Mouse (Mus musculus): ENCODE results near the gene Wnt1.
"Not testable (repeated sequence)": the region's sequence is repeated elsewhere in the genome, so short reads cannot be mapped to it uniquely, and the experiment has no call there.

Wnt1 gene

GRCm38 (mm10) chr15:98806071-98806808 is 16.6 kb downstream of the Wnt1 start:
- no peak for DNase-seq (ENCODE audit: low read depth, low spot score)

GRCm38 (mm10) chr15:98806809-98807770 is 17.4 kb downstream of the Wnt1 start:
- peak; percentile 39 for DNase-seq (ENCODE audit: low read depth, low spot score)

GRCm38 (mm10) chr15:98807895-98808650 is 18.4 kb downstream of the Wnt1 start:
- peak; percentile 91 for DNase-seq (ENCODE audit: low read depth, low spot score)

GRCm38 (mm10) chr15:98808651-98809134 is 19.0 kb downstream of the Wnt1 start:
- peak; percentile 97 for DNase-seq (ENCODE audit: low read depth, low spot score)

- DNase-seq (ENCODE audit: low read depth, low spot score): peak; percentile 25
Observed at GRCm38 (mm10) chr15:98809390-98809789, 19.7 kb downstream of the Wnt1 start, which contains the start of gene Ddn. Ddn (minus strand) TSS chr15:98809490.

GRCm38 (mm10) chr15:98810212-98810611 is 20.6 kb downstream of the Wnt1 start:
- DNase-seq (ENCODE audit: low read depth, low spot score): not testable (repeated sequence)

GRCm38 (mm10) chr15:98812741-98813424 is 23.2 kb downstream of the Wnt1 start:
- peak; percentile 91 for DNase-seq (ENCODE audit: low read depth, low spot score)

GRCm38 (mm10) chr15:98818171-98818570 is 28.5 kb downstream of the Wnt1 start:
- no peak for DNase-seq (ENCODE audit: low read depth, low spot score)

GRCm38 (mm10) chr15:98820937-98821336 is 31.3 kb downstream of the Wnt1 start:
- DNase-seq (ENCODE audit: low read depth, low spot score): peak; percentile 51

GRCm38 (mm10) chr15:98821403-98821802 is 31.7 kb downstream of the Wnt1 start:
- DNase-seq (ENCODE audit: low read depth, low spot score): peak; percentile 47

- no peak for DNase-seq (ENCODE audit: low read depth, low spot score)
Observed at GRCm38 (mm10) chr15:98822147-98822546, 32.5 kb downstream of the Wnt1 start.

- no peak for DNase-seq (ENCODE audit: low read depth, low spot score)
Observed at GRCm38 (mm10) chr15:98823434-98823833, 33.8 kb downstream of the Wnt1 start.

GRCm38 (mm10) chr15:98827611-98828011 is 38.0 kb downstream of the Wnt1 start:
- DNase-seq (ENCODE audit: low read depth, low spot score): no peak

GRCm38 (mm10) chr15:98830736-98831683 is 41.4 kb downstream of the Wnt1 start, which contains the start of gene Prkag1:
Prkag1 (minus strand) TSS chr15:98831521.
- DNase-seq (ENCODE audit: low read depth, low spot score): peak; percentile 97

- DNase-seq (ENCODE audit: low read depth, low spot score): no peak
Observed at GRCm38 (mm10) chr15:98831684-98832035, 42.0 kb downstream of the Wnt1 start.

- no peak for DNase-seq (ENCODE audit: low read depth, low spot score)
Observed at GRCm38 (mm10) chr15:98832161-98833058, 42.8 kb downstream of the Wnt1 start.

GRCm38 (mm10) chr15:98833281-98833680 is 43.6 kb downstream of the Wnt1 start:
- DNase-seq (ENCODE audit: low read depth, low spot score): no peak

- DNase-seq (ENCODE audit: low read depth, low spot score): no peak
Observed at GRCm38 (mm10) chr15:98834059-98834458, 44.4 kb downstream of the Wnt1 start.

- DNase-seq (ENCODE audit: low read depth, low spot score): no peak
Observed at GRCm38 (mm10) chr15:98835291-98835690, 45.6 kb downstream of the Wnt1 start.
